Mouse (Mus musculus) brain, embryonic 14.5 days (tissue): Measurements from ENCODE around the gene Shisal2b.
"Not testable (repeated sequence)": the region's sequence is repeated elsewhere in the genome, so short reads cannot be mapped to it uniquely, and the experiment has no call there.

ENCODE experiments used
- CTCF ChIP-seq: fragments of 200-500 bp; IDR thresholded peaks from 2 replicates; pipeline ENCODE4 v1.5.1; 2012; ENCODE audit warnings: inconsistent platforms, mild to moderate bottlenecking, moderate library complexity, borderline replicate concordance; ENCODE audit not compliant: insufficient read depth, insufficient read length; ENCODE audit errors: extremely low read depth
- POLR2A ChIP-seq: fragments of 200-500 bp; IDR thresholded peaks from 2 replicates; pipeline ENCODE4 v1.6.1; 2012; ENCODE audit warnings: mild to moderate bottlenecking, inconsistent platforms, borderline replicate concordance; ENCODE audit not compliant: poor library complexity, insufficient read depth, insufficient read length, severe bottlenecking; ENCODE audit errors: extremely low read depth

- TF ChIP-seq CTCF, POLR2A: not testable (repeated sequence)
Observed at GRCm38 (mm10) chr13:104911006-104911405, 47.3 kb upstream of the Shisal2b start.
